Mouse (Mus musculus) myocyte (in vitro differentiated cells): ENCODE data around the gene Olfr791. TPM values are rescaled to one million over a fixed set of nuclear protein-coding genes. Genes with fewer than 3 reads are reported as not detected.

Source experiments
- H3K27me3 ChIP-seq: one replicate; pipeline ENCODE4 v1.6.1; 2011; ENCODE audit not compliant: control insufficient read depth, insufficient read depth, insufficient read length
- H3K36me3 ChIP-seq: one replicate; pipeline ENCODE4 v1.6.1; 2011; ENCODE audit not compliant: control insufficient read depth, insufficient read depth
- H3K4me2 ChIP-seq: one replicate; pipeline ENCODE4 v1.6.1; 2011; ENCODE audit warnings: low read depth, control low read depth
- H3K4me3 ChIP-seq: one replicate; pipeline ENCODE4 v1.5.1; 2011; ENCODE audit warnings: mild to moderate bottlenecking, control low read depth, moderate library complexity
- H3K79me2 ChIP-seq: one replicate; pipeline ENCODE4 v1.6.1; 2011; ENCODE audit not compliant: control insufficient read depth, insufficient read depth
- H3ac ChIP-seq: one replicate; pipeline ENCODE4 v1.6.1; 2011; ENCODE audit not compliant: control insufficient read depth, insufficient read length
- CEBPB ChIP-seq: IDR thresholded peaks from 2 replicates; pipeline ENCODE4 v1.6.1; 2011; ENCODE audit warnings: mild to moderate bottlenecking, moderate library complexity; ENCODE audit not compliant: poor library complexity, insufficient read depth, severe bottlenecking
- E2F4 ChIP-seq: IDR thresholded peaks from one replicate; pipeline ENCODE4 v1.6.1; 2011; ENCODE audit warnings: mild to moderate bottlenecking, control low read depth, moderate library complexity; ENCODE audit not compliant: insufficient read depth
- MAX ChIP-seq: IDR thresholded peaks from one replicate; pipeline ENCODE4 v1.6.1; 2011; ENCODE audit warnings: low read depth, mild to moderate bottlenecking, control low read depth
- MYOD1 ChIP-seq, 3 experiments: IDR thresholded peaks; one replicate each; pipeline ENCODE4 v1.6.1; 2011; ENCODE audit warnings: control low read depth in 2 of 3, low read depth in 2 of 3, mild to moderate bottlenecking in 2 of 3, moderate library complexity in 1 of 3; ENCODE audit not compliant: insufficient read length in 2 of 3, control insufficient read depth in 1 of 3
- MYOG ChIP-seq, 3 experiments: IDR thresholded peaks; one replicate each; pipeline ENCODE4 v1.6.1; 2011; ENCODE audit warnings: control low read depth in 2 of 3, low read depth in 2 of 3, mild to moderate bottlenecking in 2 of 3; ENCODE audit not compliant: insufficient read length in 2 of 3, control insufficient read depth in 1 of 3, insufficient read depth in 1 of 3
- POLR2A ChIP-seq: IDR thresholded peaks from one replicate; pipeline ENCODE4 v1.6.1; 2011; ENCODE audit warnings: low read depth, mild to moderate bottlenecking, control low read depth, moderate library complexity; ENCODE audit not compliant: insufficient read length
- POLR2AphosphoS2 ChIP-seq: IDR thresholded peaks from one replicate; pipeline ENCODE4 v1.6.1; 2011; ENCODE audit warnings: low read depth, control low read depth; ENCODE audit not compliant: insufficient read length
- REST ChIP-seq: IDR thresholded peaks from one replicate; pipeline ENCODE4 v1.6.1; 2011; ENCODE audit warnings: mild to moderate bottlenecking, control low read depth, moderate library complexity; ENCODE audit not compliant: insufficient read depth, insufficient read length
- SRF ChIP-seq: IDR thresholded peaks from one replicate; pipeline ENCODE4 v1.6.1; 2011; ENCODE audit warnings: low read depth; ENCODE audit not compliant: control insufficient read depth, insufficient read length
- TCF12 ChIP-seq: IDR thresholded peaks from one replicate; pipeline ENCODE4 v1.6.1; 2011; ENCODE audit warnings: mild to moderate bottlenecking, control low read depth; ENCODE audit not compliant: poor library complexity, insufficient read depth, severe bottlenecking
- TCF3 ChIP-seq: IDR thresholded peaks from one replicate; pipeline ENCODE4 v1.6.1; 2011; ENCODE audit warnings: low read depth, control low read depth; ENCODE audit not compliant: insufficient read length
- USF1 ChIP-seq: IDR thresholded peaks from one replicate; pipeline ENCODE4 v1.6.1; 2011; ENCODE audit warnings: low read depth, mild to moderate bottlenecking, control low read depth, moderate library complexity
- polyA plus RNA-seq: library from polyadenylated mRNA; unstranded; fragments of >200 nt; fragmentation: generic; extraction: Trizol; gene quantifications from one replicate; pipeline ENCODE4 v1.2.1, GENCODE M21; 2012; ENCODE audit warnings: missing spikeins

Gene Olfr791
- not detected for polyA plus RNA-seq

DNA sequence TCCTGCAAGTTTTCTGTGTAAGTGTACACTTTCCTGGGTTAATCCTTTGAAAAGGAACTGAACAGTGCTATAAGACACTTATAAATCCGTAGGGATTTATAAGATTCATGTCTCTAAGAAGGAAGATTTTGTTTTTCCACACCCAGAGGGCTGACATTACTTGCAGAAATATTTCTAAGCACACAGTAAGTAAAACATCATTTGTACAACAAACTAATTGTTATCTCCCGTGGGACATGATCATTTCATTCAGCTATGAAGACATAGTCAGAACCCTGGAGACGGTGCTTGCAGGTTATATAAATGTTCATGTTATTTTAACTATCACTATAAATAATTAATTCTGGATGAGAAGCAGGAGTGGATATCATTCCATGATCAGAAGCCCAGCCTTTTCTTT, at the start of gene Olfr791:
TSS of gene Olfr791 (plus strand) at position 301 of the 400 bp plus-strand sequence.
- Histone ChIP-seq H3K4me2 (no peak within 1 kb of the TSS), H3K36me3 (no peaks in the 10 kb centered on the region), H3K79me2 (no peaks in the 10 kb centered on the region), H3K27me3 (no peaks in the 10 kb centered on the region), H3K4me3 (no peak within 1 kb of the TSS), H3ac (no peak within 1 kb of the TSS)
- TF ChIP-seq REST (no peak), USF1 (no peak), SRF (no peak), MYOG (IDR thresholded peaks at IDR 0.05; ENCODE audit: control insufficient read depth in 1 of 3, insufficient read depth in 1 of 3, insufficient read length in 2 of 3, low read depth in 2 of 3) (no peak), MAX (no peak), MYOD1 (IDR thresholded peaks at IDR 0.05; ENCODE audit: control insufficient read depth in 1 of 3, insufficient read length in 2 of 3, low read depth in 2 of 3) (no peak), TCF3 (no peak), POLR2AphosphoS2 (no peak), POLR2A (no peak), TCF12 (no peak), CEBPB (no peak)

DNA sequence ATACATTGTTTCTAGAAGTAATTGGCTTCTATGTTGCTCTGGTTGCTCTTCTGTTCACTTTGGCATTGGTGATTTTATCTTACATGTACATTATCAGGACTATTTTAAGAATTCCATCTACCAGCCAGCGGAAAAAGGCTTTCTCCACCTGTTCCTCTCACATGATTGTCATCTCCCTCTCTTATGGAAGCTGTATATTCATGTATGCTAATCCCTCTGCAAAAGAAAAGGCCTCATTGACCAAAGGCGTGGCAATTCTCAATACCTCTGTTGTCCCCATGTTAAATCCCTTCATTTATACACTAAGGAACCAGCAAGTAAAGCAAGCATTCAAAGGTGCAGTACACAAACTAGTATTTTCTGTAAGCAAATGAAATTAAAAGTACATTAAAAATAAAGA, 48.3 kb upstream of the Olfr791 start:
- H3ac ChIP-seq: no peak overlapping the region
- TF ChIP-seq TCF12: no peak
- no peak for TF ChIP-seq MYOG (IDR thresholded peaks at IDR 0.05; ENCODE audit: control insufficient read depth in 1 of 3, insufficient read depth in 1 of 3, insufficient read length in 2 of 3, low read depth in 2 of 3)
- TF ChIP-seq USF1: no peak
- TF ChIP-seq TCF3: no peak
- no peak for TF ChIP-seq CEBPB
- no peak for TF ChIP-seq SRF
- no peak for TF ChIP-seq REST
- TF ChIP-seq POLR2AphosphoS2: no peak
- TF ChIP-seq MAX: no peak
- TF ChIP-seq POLR2A: no peak
- no peak for TF ChIP-seq E2F4
- no peak for TF ChIP-seq MYOD1 (IDR thresholded peaks at IDR 0.05; ENCODE audit: control insufficient read depth in 1 of 3, insufficient read length in 2 of 3, low read depth in 2 of 3)
- no peak overlapping the region for H3K4me3 ChIP-seq
- H3K27me3 ChIP-seq: no peaks in the 10 kb centered on the region
- no peaks in the 10 kb centered on the region for H3K79me2 ChIP-seq
- no peaks in the 10 kb centered on the region for H3K36me3 ChIP-seq
- H3K4me2 ChIP-seq: no peak overlapping the region

DNA sequence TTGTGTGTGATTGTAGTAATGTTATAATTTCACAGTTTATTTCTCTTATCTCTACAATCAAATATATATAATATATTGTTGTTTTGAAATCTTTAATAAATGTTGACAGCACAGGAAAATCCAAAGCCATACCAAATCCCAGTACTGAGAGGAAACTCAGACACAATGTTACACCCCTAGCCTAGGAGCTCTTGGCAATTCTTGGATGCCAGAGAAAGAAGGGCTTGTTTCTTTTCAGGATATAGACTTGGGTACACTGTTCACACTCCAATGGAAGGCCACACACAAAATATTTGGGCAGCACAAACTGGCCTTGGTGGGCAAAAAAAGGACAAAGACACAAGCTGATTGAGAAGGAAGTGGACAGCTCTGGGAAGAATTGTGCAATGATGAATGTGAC, 47.9 kb upstream of the Olfr791 start:
- Histone ChIP-seq H3K4me3 (no peak overlapping the region), H3K79me2 (no peaks in the 10 kb centered on the region), H3K4me2 (no peak overlapping the region), H3ac (no peak overlapping the region), H3K27me3 (no peaks in the 10 kb centered on the region), H3K36me3 (no peaks in the 10 kb centered on the region)
- TF ChIP-seq USF1 (no peak), E2F4 (no peak), MAX (no peak), SRF (no peak), POLR2A (no peak), REST (no peak), POLR2AphosphoS2 (no peak), CEBPB (no peak), TCF3 (no peak), MYOG (IDR thresholded peaks at IDR 0.05; ENCODE audit: control insufficient read depth in 1 of 3, insufficient read depth in 1 of 3, insufficient read length in 2 of 3, low read depth in 2 of 3) (no peak), MYOD1 (IDR thresholded peaks at IDR 0.05; ENCODE audit: control insufficient read depth in 1 of 3, insufficient read length in 2 of 3, low read depth in 2 of 3) (no peak), TCF12 (no peak)

DNA sequence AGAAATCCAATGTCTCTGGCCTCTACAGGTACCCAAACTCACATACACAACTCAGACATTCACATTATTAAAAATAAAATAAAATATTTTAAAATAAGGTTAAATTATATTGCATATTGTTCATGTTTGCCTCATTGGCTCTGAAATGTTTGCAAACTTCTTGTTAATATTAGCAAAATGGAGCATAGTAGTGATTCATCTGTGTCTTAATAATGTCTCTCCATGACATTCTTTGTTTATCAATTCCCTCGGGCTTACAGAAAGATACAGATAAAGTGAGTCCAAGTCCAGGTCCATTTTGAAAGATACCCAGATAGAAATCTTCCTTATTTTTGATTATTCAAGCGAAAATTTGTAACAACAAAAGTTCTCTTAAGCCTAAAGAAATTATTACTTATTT, 37.1 kb upstream of the Olfr791 start, which contains the start of gene Olfr789:
TSS of gene Olfr789 (plus strand) at position 301 of the 400 bp plus-strand sequence.
- TF ChIP-seq MYOD1 (IDR thresholded peaks at IDR 0.05; ENCODE audit: control insufficient read depth in 1 of 3, insufficient read length in 2 of 3, low read depth in 2 of 3): no peak
- TF ChIP-seq POLR2A: no peak
- no peak for TF ChIP-seq USF1
- TF ChIP-seq E2F4: no peak
- TF ChIP-seq MYOG (IDR thresholded peaks at IDR 0.05; ENCODE audit: control insufficient read depth in 1 of 3, insufficient read depth in 1 of 3, insufficient read length in 2 of 3, low read depth in 2 of 3): no peak
- TF ChIP-seq SRF: no peak
- no peak for TF ChIP-seq POLR2AphosphoS2
- TF ChIP-seq REST: no peak
- TF ChIP-seq TCF3: no peak
- TF ChIP-seq MAX: no peak
- no peak for TF ChIP-seq TCF12
- no peak for TF ChIP-seq CEBPB
- Histone ChIP-seq H3K36me3 (no peaks in the 10 kb centered on the region), H3K79me2 (no peaks in the 10 kb centered on the region), H3ac (no peak within 1 kb of the TSS), H3K27me3 (no peaks in the 10 kb centered on the region), H3K4me2 (no peak within 1 kb of the TSS), H3K4me3 (no peak within 1 kb of the TSS)

DNA sequence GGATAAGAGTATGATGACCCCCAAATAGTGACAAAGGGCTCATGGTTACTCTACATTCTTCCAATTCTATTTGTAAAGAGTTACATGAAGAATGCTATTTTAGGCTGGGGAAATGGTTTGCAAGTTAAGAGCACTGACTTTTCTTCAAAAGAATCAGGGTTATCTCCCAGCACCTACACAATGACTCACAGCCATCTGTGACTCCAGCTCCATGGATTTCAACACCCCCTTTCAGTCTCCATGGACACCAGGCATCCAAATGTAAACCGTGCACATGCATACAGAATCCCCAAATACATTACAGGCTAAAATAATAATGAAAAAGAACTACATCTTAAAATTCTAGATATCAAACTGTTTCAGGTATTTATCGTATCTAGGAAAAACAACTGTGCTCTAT, 31.5 kb upstream of the Olfr791 start:
- Histone ChIP-seq H3ac (no peak overlapping the region), H3K79me2 (no peaks in the 10 kb centered on the region), H3K36me3 (no peaks in the 10 kb centered on the region), H3K27me3 (no peaks in the 10 kb centered on the region), H3K4me2 (no peak overlapping the region), H3K4me3 (no peak overlapping the region)
- TF ChIP-seq TCF3 (no peak), MYOG (IDR thresholded peaks at IDR 0.05; ENCODE audit: control insufficient read depth in 1 of 3, insufficient read depth in 1 of 3, insufficient read length in 2 of 3, low read depth in 2 of 3) (no peak), REST (no peak), SRF (no peak), E2F4 (no peak)
